Mouse (Mus musculus): ENCODE measurements at regions not wholly inside any gene's neighbourhood (a gene's known extent, or its start where the extent isn't known, plus 50 kb on each side); places are given as distances from the start of the nearest gene placed in this dataset.

DNA sequence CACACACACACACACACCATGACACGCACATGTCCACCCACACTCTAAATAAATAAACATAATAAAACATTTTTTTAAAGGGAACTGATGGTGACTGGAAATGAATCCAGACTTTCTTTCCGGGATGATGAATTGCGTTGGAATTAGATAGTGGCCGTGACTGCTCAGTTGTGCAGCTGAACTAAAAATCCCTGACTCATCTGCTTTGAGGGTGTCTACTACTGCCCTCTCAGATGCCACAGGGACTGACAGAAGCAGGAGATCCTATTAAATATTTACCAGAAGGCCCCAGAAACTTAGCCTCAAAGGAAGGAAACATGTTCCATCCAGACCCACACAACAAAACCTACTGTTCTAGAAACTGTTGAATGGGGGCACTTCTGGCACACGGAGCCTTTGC, 65.7 kb downstream of the Polr2m start:
- H3K27me3 ChIP-seq: no peaks in the 10 kb centered on the region
- H3K9me3 ChIP-seq (replicated peaks): no peaks in the 10 kb centered on the region
- no peak for ATAC-seq
- no peak overlapping the region for H3K9ac ChIP-seq
- H3K4me1 ChIP-seq: no peaks in the 10 kb centered on the region
- no peak overlapping the region for H3K27ac ChIP-seq
- H3K4me3 ChIP-seq: no peak overlapping the region
- no peaks in the 10 kb centered on the region for H3K36me3 ChIP-seq (ENCODE audit: poor library complexity, severe bottlenecking)
- WGBS: 91% methylated on average over 5 of the region's 5 CpGs
- no peak overlapping the region for H3K4me2 ChIP-seq

DNA sequence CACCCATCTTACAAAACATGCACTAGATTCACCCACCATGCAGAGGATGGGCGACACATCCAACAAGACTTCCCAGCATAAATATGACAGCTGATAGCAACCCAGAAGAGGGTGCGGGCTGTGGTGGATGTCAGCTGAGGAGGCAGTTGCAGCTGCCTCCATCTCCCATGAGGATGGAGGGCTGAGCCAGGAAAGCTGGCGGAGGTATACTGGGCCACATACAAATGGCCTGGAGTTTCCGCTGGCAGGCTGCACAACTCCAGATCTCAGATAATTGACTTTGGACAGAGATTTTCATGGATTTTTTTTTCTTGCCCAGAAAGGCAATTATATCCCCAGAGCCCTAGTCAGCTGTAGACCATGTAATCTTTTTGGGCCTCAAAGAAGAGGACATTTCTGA, 67.2 kb downstream of the Polr2m start:
- WGBS: 96% methylated on average over 4 of the region's 4 CpGs

DNA sequence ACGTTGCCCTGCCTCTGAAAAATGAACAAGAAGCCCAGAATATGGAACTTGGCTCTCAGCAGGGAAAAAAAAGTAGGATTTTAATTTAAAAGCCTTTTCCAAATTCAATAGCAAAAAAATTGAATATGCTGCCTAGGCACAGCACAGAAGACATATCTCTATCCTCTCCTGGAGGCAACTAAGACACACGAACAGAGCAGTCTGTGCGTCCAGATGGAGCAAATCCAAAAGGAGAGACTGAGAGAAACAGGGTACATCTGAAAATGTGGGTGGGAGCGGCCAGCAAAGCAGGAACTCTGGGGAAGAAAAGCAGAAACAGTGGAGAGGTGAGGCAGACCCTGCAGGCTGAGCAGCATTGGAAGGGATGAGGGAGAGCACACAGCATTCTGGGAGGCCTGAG, 68.5 kb downstream of the Polr2m start:
- 87% methylated on average over 4 of the region's 4 CpGs for WGBS
- Histone ChIP-seq H3K9ac (no peak overlapping the region), H3K27me3 (no peaks in the 10 kb centered on the region), H3K27ac (no peak overlapping the region), H3K4me2 (no peak overlapping the region), H3K4me1 (no peaks in the 10 kb centered on the region), H3K9me3 (replicated peaks) (no peaks in the 10 kb centered on the region), H3K4me3 (no peak overlapping the region), H3K36me3 (ENCODE audit: poor library complexity, severe bottlenecking) (no peaks in the 10 kb centered on the region)
- no peak for ATAC-seq

More for the DNA sequence above, 67.2 kb downstream of the Polr2m start:
- H3K9ac ChIP-seq: no peak overlapping the region
- no peaks in the 10 kb centered on the region for H3K36me3 ChIP-seq (ENCODE audit: poor library complexity, severe bottlenecking)
- H3K4me2 ChIP-seq: no peak overlapping the region
- no peak for ATAC-seq
- H3K4me1 ChIP-seq: no peaks in the 10 kb centered on the region
- H3K4me3 ChIP-seq: no peak overlapping the region
- H3K27me3 ChIP-seq: no peaks in the 10 kb centered on the region
- H3K27ac ChIP-seq: no peak overlapping the region
- H3K9me3 ChIP-seq (replicated peaks): no peaks in the 10 kb centered on the region

DNA sequence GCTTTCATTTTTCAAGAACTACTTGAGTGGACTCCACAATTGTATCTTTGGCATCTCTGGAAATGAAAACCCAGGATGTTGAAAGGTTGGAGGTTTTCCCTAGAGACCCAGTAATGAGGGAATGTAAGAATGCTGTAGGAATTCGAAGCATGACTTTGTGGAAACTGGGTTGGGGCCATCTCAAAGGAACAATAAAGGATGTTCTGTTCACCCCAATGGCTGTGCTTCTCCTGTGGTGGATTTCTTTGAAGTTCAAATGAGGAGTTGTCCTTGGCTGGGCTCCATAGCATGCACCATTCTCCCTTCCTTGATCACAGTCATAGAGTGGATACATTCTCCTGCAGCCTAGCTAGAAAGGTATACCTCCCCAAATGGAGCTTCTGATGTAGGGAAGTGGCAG, 74.6 kb downstream of the Polr2m start:
- no peaks in the 10 kb centered on the region for H3K27me3 ChIP-seq
- no peaks in the 10 kb centered on the region for H3K4me1 ChIP-seq
- no peak overlapping the region for H3K9ac ChIP-seq
- no peak overlapping the region for H3K27ac ChIP-seq
- no peaks in the 10 kb centered on the region for H3K36me3 ChIP-seq (ENCODE audit: poor library complexity, severe bottlenecking)
- H3K9me3 ChIP-seq (replicated peaks): peaks cover 5% of the 10 kb centered on the region; the same call in 1 of the 2 replicates
- no peak for ATAC-seq
- no peak overlapping the region for H3K4me2 ChIP-seq
- 79% methylated on average over 1 of the region's 1 CpGs for WGBS
- H3K4me3 ChIP-seq: no peak overlapping the region

DNA sequence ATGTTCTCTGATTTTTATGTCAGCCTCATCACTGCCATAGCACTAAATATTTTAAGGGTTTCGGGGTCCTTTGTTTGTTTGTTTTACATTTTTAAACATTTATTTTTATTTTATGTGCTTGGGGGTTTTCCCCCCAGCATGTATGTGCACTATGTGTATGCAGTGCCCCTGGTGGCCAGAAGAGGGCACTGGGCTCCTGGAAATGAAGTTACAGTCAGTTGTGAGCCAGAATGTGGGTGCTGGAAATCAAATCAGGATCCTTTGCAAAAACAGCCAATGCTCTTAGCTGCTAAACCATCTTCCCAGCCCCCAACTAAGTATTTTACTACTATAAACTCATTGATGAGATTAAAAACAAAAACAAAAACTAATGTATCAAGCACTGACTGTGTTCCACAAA, 75.8 kb downstream of the Polr2m start:
- Histone ChIP-seq H3K4me3 (no peak overlapping the region), H3K4me1 (no peaks in the 10 kb centered on the region), H3K36me3 (ENCODE audit: poor library complexity, severe bottlenecking) (no peaks in the 10 kb centered on the region), H3K4me2 (no peak overlapping the region), H3K9me3 (replicated peaks) (peaks cover 5% of the 10 kb centered on the region; the same call in 1 of the 2 replicates), H3K27ac (no peak overlapping the region), H3K9ac (no peak overlapping the region), H3K27me3 (no peaks in the 10 kb centered on the region)
- 97% methylated on average over 1 of the region's 1 CpGs for whole genome bisulfite sequencing
- ATAC-seq: no peak

DNA sequence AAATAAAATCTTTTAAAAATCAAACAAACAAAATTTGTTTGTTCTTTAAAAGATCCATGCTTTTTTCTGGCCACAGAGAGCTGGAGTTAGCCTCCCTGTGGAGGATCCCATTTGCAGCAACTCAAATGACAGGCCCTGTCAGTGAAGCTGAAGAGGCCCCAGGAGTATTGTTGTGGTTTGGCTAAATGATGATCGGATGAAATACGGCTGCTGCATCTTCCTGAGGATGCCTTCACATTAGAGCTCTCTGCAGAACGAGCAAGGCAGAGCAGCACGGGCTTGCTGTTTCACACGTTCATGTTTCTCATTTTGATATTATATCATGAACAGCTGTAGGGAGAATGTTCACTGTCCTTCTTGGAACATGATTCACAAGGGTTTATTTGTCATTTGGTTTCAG, 76.8 kb downstream of the Polr2m start:
- 81% methylated on average over 5 of the region's 5 CpGs for WGBS
- no peak for ATAC-seq
- no peaks in the 10 kb centered on the region for H3K4me1 ChIP-seq
- H3K36me3 ChIP-seq (ENCODE audit: poor library complexity, severe bottlenecking): no peaks in the 10 kb centered on the region
- no peak overlapping the region for H3K4me2 ChIP-seq
- H3K4me3 ChIP-seq: no peak overlapping the region
- no peaks in the 10 kb centered on the region for H3K27me3 ChIP-seq
- no peak overlapping the region for H3K9ac ChIP-seq
- peaks cover 5% of the 10 kb centered on the region; the same call in 1 of the 2 replicates for H3K9me3 ChIP-seq (replicated peaks)
- H3K27ac ChIP-seq: no peak overlapping the region

DNA sequence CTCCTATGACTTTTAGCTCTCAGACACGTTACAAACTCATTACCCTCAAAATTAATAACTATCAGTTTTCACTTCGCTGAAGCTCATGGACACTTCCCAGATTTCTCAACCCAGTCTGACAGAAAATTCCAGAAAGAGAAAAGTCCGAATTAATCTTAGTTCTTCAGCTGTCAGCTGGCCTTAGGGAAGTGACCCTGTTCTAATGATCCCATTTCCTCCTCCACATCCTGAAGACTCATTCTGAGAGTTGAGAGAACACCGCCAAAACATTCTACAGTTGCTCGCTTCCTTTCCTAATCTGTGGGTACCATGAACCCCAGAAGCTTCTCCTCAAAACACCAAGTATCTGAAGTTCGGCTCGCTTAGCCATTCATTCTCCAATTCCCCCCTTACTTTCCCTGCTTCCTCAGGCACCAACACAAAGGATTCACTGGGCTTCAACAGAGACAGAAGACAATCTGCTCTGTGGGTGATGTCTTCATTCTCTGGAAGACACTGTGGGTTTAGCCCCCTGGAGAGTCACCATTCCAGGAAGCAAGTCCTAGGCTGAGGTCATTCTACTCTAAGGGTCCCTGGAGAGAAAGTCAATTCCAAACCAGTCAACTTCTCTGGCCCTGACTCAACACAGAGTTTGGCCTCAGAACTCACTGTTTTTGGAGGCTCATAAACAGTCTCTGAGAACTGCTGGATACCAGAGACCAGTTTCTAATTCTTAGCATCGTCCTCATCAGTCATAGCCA, 81.2 kb downstream of the Polr2m start:
- no peaks in the 10 kb centered on the region for H3K9me3 ChIP-seq (replicated peaks)
- H3K4me2 ChIP-seq: no peak overlapping the region
- H3K4me3 ChIP-seq: no peak overlapping the region
- H3K4me1 ChIP-seq: no peaks in the 10 kb centered on the region
- ATAC-seq: no peak
- WGBS: 84% methylated on average over 8 of the region's 8 CpGs
- H3K27ac ChIP-seq: no peak overlapping the region
- no peaks in the 10 kb centered on the region for H3K27me3 ChIP-seq
- no peak overlapping the region for H3K9ac ChIP-seq
- H3K36me3 ChIP-seq (ENCODE audit: poor library complexity, severe bottlenecking): no peaks in the 10 kb centered on the region

DNA sequence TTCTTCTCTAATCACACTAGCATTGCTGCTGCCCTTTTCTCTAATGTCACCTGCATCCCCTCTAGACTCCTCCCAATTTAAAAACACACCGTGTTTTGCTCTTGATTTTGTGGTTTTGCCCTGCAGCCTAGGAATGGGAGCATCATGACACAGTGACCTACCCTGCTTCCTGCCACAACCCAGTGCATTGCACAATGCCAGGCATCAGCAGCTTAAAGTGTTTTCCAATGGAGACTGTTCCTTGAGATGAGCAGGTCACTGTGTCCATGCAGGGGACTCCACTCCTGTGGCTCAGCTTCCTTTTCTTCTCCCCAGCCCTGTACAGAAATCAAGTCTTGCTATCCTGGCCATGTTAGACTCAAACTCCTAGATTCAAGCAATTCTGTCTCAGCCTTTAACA, 84.1 kb downstream of the Polr2m start:
- H3K36me3 ChIP-seq (ENCODE audit: poor library complexity, severe bottlenecking): no peaks in the 10 kb centered on the region
- 47% methylated on average over 1 of the region's 1 CpGs for WGBS
- no peak overlapping the region for H3K4me3 ChIP-seq
- no peaks in the 10 kb centered on the region for H3K4me1 ChIP-seq
- H3K9ac ChIP-seq: no peak overlapping the region
- H3K27me3 ChIP-seq: no peaks in the 10 kb centered on the region
- no peak overlapping the region for H3K27ac ChIP-seq
- no peaks in the 10 kb centered on the region for H3K9me3 ChIP-seq (replicated peaks)
- no peak for ATAC-seq
- no peak overlapping the region for H3K4me2 ChIP-seq

DNA sequence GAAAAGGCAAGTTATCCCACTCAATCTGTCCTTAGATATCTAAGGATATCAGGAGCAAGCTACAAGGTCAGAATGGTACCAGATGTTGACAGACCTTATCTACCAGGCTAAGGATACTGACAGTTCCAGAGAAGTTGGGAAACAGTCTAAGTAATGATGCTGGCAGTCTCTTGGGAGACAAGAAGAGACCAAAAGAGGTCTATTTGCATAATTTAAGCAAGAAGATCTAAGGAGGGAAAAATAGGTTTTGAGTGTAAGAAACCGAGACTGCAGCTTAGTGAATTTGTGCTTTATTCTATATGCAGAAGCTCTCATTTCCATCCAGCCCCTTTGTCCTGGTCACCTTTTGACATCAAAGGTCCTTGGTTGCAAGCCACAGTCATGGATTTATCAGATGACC, 86.4 kb downstream of the Polr2m start:
- H3K27me3 ChIP-seq: no peaks in the 10 kb centered on the region
- ATAC-seq: no peak
- no peak overlapping the region for H3K4me3 ChIP-seq
- no peaks in the 10 kb centered on the region for H3K9me3 ChIP-seq (replicated peaks)
- H3K36me3 ChIP-seq (ENCODE audit: poor library complexity, severe bottlenecking): no peaks in the 10 kb centered on the region
- H3K4me1 ChIP-seq: no peaks in the 10 kb centered on the region
- H3K27ac ChIP-seq: no peak overlapping the region
- H3K9ac ChIP-seq: no peak overlapping the region
- 57% methylated on average over 1 of the region's 1 CpGs for WGBS
- H3K4me2 ChIP-seq: no peak overlapping the region

DNA sequence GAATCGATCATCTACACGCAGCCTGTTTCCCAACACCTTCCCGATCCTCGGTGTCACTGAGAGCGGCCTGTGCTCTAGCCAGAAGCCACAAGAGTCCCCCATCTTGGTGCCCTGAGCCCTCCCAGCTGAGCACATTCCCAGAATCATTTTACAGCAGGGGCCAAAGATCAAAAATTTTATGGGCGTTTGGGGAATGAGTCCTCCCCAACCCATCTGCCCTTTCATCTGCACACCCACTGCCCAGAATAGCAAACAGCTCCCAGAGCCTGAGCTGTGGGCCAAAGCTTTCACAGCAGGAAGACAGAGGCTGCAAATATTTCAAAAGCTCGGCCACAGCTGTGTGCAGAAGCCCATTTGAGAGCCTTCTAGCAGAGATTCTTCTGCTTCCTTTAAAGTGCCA, 89.0 kb downstream of the Polr2m start:
- H3K9ac ChIP-seq: no peak overlapping the region
- WGBS: 69% methylated on average over 7 of the region's 7 CpGs
- no peak overlapping the region for H3K4me3 ChIP-seq
- H3K4me1 ChIP-seq: no peaks in the 10 kb centered on the region
- H3K4me2 ChIP-seq: no peak overlapping the region
- no peaks in the 10 kb centered on the region for H3K27me3 ChIP-seq
- ATAC-seq: no peak
- H3K36me3 ChIP-seq (ENCODE audit: poor library complexity, severe bottlenecking): no peaks in the 10 kb centered on the region
- H3K9me3 ChIP-seq (replicated peaks): no peaks in the 10 kb centered on the region
- H3K27ac ChIP-seq: no peak overlapping the region

DNA sequence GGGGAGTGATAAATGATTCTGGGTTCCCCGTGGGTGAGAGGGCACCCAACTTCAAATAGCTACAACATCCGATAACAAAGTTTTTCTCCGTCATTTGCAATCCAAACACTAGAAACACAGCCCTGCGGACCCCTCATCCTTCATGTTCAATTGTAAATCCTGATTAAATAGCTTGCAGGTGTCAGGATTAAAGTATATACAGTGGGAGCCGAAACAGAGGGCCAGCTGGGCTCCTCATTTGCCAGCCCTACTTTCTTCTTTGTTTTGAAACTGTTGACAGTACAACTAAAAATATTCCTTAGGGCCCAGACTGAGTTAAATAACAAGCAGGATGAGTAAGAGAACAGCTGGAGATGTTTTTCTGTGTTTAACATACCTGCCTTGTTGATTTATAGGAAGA, 95.5 kb downstream of the Polr2m start:
- H3K4me2 ChIP-seq: no peak overlapping the region

DNA sequence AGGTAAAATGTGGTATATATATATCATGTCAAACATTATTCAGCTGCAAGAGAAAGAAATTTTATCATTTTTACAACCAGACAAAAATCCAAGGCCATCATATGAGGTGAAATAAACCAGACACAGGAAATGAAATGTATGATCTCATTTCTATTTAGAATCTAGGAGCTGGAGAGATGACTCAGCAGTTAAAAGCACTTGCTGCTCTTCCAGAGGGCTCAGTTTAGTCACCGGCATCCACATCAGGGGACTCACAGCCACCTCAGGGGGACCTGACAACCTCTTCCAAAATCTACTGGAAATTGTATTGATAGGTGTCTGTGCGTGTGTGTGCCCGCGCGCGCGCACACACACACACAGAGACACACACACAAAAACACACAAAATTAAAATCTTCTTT, 98.3 kb downstream of the Polr2m start:
- Histone ChIP-seq H3K27ac (no peak overlapping the region), H3K4me1 (no peaks in the 10 kb centered on the region), H3K9ac (no peak overlapping the region), H3K36me3 (ENCODE audit: poor library complexity, severe bottlenecking) (no peaks in the 10 kb centered on the region), H3K27me3 (no peaks in the 10 kb centered on the region), H3K4me3 (no peak overlapping the region), H3K9me3 (replicated peaks) (no peaks in the 10 kb centered on the region), H3K4me2 (no peak overlapping the region)
- ATAC-seq: no peak
- 97% methylated on average over 7 of the region's 7 CpGs for WGBS

More for the DNA sequence above, 95.5 kb downstream of the Polr2m start:
- Histone ChIP-seq H3K4me3 (no peak overlapping the region), H3K9ac (no peak overlapping the region), H3K36me3 (ENCODE audit: poor library complexity, severe bottlenecking) (no peaks in the 10 kb centered on the region), H3K27ac (no peak overlapping the region), H3K9me3 (replicated peaks) (no peaks in the 10 kb centered on the region), H3K4me1 (no peaks in the 10 kb centered on the region), H3K27me3 (no peaks in the 10 kb centered on the region)
- 80% methylated on average over 5 of the region's 5 CpGs for WGBS
- no peak for ATAC-seq

DNA sequence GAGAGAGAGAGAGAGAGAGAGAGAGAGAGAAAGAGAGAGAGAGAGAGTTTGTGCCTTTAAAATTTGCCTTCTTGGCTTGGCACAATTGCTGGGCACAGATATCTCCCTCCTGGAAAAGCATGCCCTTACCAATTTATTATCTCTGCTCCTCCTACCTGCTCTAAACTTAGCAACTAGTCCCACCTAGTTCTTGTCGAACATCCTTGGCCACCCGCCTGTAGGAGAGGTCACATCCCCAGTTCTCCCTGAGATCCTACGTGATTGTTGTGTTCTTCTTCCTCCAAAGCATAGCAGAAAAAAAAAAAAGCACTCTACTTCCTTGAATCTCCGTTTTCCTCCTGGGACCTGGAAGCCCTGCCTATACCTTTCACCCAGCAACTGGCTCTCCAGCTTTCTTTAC, 101.8 kb downstream of the Polr2m start:
- 77% methylated on average over 4 of the region's 4 CpGs for WGBS
- no peak overlapping the region for H3K27ac ChIP-seq
- H3K4me3 ChIP-seq: no peak overlapping the region
- no peak overlapping the region for H3K9ac ChIP-seq
- H3K27me3 ChIP-seq: no peaks in the 10 kb centered on the region
- no peak overlapping the region for H3K4me2 ChIP-seq
- no peaks in the 10 kb centered on the region for H3K36me3 ChIP-seq (ENCODE audit: poor library complexity, severe bottlenecking)
- H3K9me3 ChIP-seq (replicated peaks): no peaks in the 10 kb centered on the region
- ATAC-seq: no peak
- H3K4me1 ChIP-seq: no peaks in the 10 kb centered on the region
